Mouse (Mus musculus) hindbrain, embryonic 12.5 days (tissue): ENCODE results near the gene Ephb4. TPM values are rescaled to one million over a fixed set of nuclear protein-coding genes. Genes with fewer than 3 reads are reported as not detected.

Experiments used
- ATAC-seq: fragments of 200-750 bp; cut with Nextera tagmentation; 2 replicates; pipeline ENCODE4 v1.8.0; 2017; ENCODE audit warnings: moderate TSS enrichment; ENCODE audit not compliant: low FRiP score
- H3K27ac ChIP-seq: fragments of 300-500 bp; sonication (generic); 2 replicates; pipeline ENCODE4 v1.5.1; 2016; ENCODE audit warnings: mild to moderate bottlenecking
- H3K27me3 ChIP-seq: fragments of 300-500 bp; sonication (generic); 2 replicates; pipeline ENCODE4 v1.6.1; 2016; ENCODE audit warnings: mild to moderate bottlenecking
- H3K36me3 ChIP-seq: fragments of 300-500 bp; sonication (generic); 2 replicates; pipeline ENCODE4 v1.6.1; 2016; ENCODE audit warnings: mild to moderate bottlenecking
- H3K4me1 ChIP-seq: fragments of 300-500 bp; sonication (generic); 2 replicates; pipeline ENCODE4 v1.6.1; 2016
- H3K4me2 ChIP-seq: fragments of 300-500 bp; sonication (generic); replicated peaks from 2 replicates; pipeline ENCODE4 v1.6.1; 2016; ENCODE audit warnings: mild to moderate bottlenecking
- H3K4me3 ChIP-seq: fragments of 300-500 bp; sonication (generic); 2 replicates; pipeline ENCODE4 v1.5.1; 2016; ENCODE audit warnings: mild to moderate bottlenecking
- H3K9ac ChIP-seq: fragments of 300-500 bp; sonication (generic); 2 replicates; pipeline ENCODE4 v1.6.1; 2016; ENCODE audit warnings: mild to moderate bottlenecking, moderate library complexity
- H3K9me3 ChIP-seq: fragments of 300-500 bp; sonication (generic); replicated peaks from 2 replicates; pipeline ENCODE4 v1.6.1; 2016; ENCODE audit warnings: mild to moderate bottlenecking
- WGBS: fragments of 180-500 bp; shearing (Covaris S2); methylation state at CpG from one replicate; pipeline ENCODE4 v1.1.7; 2016; 5-methylcytosine and 5-hydroxymethylcytosine counted together
- polyA plus RNA-seq: library from polyadenylated mRNA; unstranded; fragments of >200 nt; fragmentation: Nextera tagmentation; extraction: Ambion mirVana; gene quantifications from 2 replicates; pipeline ENCODE4 v1.2.1, GENCODE M21; 2016

Gene Ephb4
- 40.9 and 45.0 TPM in 2 replicates for polyA plus RNA-seq

DNA sequence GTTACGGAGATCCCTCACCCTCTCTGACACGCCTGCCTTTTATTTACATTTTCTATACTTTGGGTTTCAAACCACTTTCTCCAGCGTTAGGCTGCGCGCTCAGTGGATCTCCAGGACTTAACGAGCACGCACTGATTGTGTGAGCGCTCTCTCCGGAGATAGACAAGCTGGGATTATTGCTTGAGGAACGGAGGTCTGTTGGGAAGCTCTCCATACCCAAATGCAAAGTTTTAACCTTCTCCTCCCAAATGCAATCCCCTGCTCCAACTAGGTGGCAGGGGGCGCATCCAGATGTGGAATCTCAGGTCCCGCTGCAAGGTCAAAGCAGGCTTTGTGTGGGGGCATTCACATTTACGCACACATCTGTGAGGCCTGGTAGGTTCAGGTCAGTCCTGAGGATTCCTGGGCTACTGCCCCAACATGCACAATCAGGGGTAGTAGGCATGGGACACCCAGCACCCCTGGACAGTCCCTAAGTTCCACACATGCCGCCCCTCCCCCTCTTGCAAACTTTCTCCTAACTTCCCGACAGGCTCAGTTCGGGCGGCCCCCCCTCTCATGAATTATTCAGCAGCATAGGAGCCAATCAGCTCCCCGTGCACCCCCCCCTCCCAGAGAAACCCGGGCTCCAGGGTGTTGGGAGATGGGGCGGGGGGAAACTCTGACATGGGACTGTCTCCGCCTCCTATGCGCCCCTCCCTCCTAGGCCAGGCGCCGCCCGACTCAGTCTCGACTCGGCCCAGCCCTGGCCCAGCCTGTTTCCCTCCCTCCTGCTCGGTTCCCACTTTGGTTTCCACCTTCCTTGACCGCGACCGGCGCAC lies at the start of gene Ephb4:
Gene Ephb4, plus strand, starts transcription at position 726 of the 821 bp plus-strand sequence.
- ATAC-seq, result peak; percentile 91
- H3K4me1 ChIP-seq, result peaks cover 49% of the 10 kb centered on the region
- H3K36me3 ChIP-seq, result peaks cover 10% of the 10 kb centered on the region
- H3K4me2 ChIP-seq, result peak within 1 kb of the TSS; percentile 85
- H3K27ac ChIP-seq, result peak within 1 kb of the TSS; percentile 80
- WGBS, result under 1% methylated on average over 31 of the region's 32 CpGs
- peaks cover 9% of the 10 kb centered on the region for H3K27me3 ChIP-seq
- H3K9ac ChIP-seq, result peak within 1 kb of the TSS; percentile 87
- H3K9me3 ChIP-seq, result no peaks in the 10 kb centered on the region
- peak within 1 kb of the TSS; percentile 75 for H3K4me3 ChIP-seq

DNA sequence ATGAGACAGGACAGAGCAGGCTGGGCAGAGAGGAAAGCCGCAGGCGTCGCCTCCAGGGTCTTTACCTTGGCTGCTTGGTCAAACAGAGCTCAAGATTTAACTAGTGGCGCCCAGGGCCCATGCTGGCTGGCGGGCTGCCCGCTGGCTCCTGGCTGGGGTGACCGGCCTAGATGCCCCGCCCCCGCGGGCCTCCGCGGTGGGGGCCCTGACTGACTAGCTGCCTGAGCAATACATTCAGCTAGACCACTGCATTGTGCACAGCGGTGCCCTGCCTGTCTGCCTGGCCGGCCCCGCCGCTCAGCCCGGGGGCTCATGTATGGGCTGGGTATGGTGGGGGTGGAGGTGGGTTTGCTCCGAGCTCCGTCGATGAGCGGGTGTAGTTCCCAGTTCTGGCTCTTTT lies 48.7 kb upstream of the Ephb4 start:
- 74% methylated on average over 21 of the region's 21 CpGs for WGBS
- no peaks in the 10 kb centered on the region for H3K27me3 ChIP-seq
- H3K27ac ChIP-seq, result no peak overlapping the region
- H3K36me3 ChIP-seq, result peaks cover 81% of the 10 kb centered on the region
- H3K9me3 ChIP-seq, result no peaks in the 10 kb centered on the region
- H3K4me3 ChIP-seq, result no peak overlapping the region
- no peak overlapping the region for H3K4me2 ChIP-seq
- H3K9ac ChIP-seq, result no peak overlapping the region
- H3K4me1 ChIP-seq, result peaks cover 19% of the 10 kb centered on the region
- ATAC-seq, result no peak

DNA sequence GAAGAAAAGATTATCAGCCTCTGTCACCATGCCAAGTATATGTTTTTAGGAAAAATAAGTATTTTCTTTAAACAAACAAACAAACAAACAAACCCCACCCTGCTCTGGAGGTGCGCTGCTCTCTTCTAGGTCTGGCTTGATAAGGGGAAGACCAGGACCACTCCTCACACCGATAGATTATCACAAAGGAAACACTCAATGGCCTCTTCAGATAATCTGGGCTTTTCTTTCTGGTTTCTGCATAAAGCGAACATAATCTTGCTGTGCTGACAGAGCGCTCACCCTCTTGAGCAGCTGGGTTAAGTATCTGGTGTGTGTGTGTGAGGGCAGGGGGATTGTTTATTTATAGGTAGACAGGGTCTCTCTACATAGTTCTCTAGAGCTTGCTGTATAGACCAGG lies 46.3 kb upstream of the Ephb4 start:
- Histone ChIP-seq H3K4me3 (no peak overlapping the region), H3K4me1 (peaks cover 27% of the 10 kb centered on the region), H3K27me3 (no peaks in the 10 kb centered on the region), H3K4me2 (no peak overlapping the region), H3K9ac (peak overlapping the region; percentile 15; the same call in 1 of the 2 replicates), H3K27ac (no peak overlapping the region), H3K9me3 (no peaks in the 10 kb centered on the region), H3K36me3 (peaks cover 59% of the 10 kb centered on the region)
- 87% methylated on average over 4 of the region's 4 CpGs for WGBS
- no peak for ATAC-seq

DNA sequence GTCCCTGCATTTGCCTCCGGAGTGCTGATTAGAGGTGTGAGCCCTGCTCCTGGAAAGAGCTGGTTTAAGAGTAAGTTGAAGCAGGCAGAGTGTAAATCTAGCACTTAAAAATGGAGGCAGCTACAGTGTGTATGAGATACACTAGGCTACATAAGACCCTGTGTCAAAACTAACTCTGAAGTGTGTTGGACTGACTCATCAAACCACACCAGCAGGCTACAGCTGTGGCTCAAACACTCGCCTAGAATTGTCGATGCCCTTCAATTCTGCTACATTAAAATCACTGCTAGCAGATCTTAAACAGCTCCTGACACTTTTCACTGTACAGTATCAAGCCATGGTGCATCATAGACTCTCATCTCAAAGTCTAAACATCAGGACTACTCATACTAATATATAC lies 45.7 kb upstream of the Ephb4 start:
- H3K4me3 ChIP-seq, result no peak overlapping the region
- 87% methylated on average over 3 of the region's 3 CpGs for WGBS
- H3K36me3 ChIP-seq, result peaks cover 59% of the 10 kb centered on the region
- H3K9ac ChIP-seq, result no peak overlapping the region
- no peak for ATAC-seq
- H3K27me3 ChIP-seq, result no peaks in the 10 kb centered on the region
- H3K4me1 ChIP-seq, result peaks cover 27% of the 10 kb centered on the region
- H3K4me2 ChIP-seq, result peak overlapping the region; percentile 72; the same call in 1 of the 2 replicates
- no peak overlapping the region for H3K27ac ChIP-seq
- H3K9me3 ChIP-seq, result no peaks in the 10 kb centered on the region

DNA sequence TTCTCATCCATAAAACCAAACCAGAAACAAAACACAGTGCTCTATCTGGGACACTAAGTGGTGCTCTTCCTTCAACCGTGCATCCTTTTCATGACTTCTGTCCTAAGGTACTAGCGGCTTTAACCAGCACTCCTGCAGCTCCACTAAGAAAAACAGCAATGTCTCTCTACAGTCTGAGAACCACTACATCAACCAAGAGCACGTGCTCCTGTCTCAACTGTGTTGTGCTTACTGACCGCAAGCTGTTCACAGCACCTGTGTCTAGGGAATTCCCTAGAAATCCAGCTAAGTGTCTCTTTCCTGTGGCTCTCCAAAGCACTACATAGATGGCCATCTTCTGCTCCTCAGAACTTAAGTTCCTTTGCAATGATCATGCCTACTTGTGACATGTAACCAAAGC lies 45.1 kb upstream of the Ephb4 start:
- Histone ChIP-seq H3K4me1 (peaks cover 27% of the 10 kb centered on the region), H3K36me3 (peaks cover 59% of the 10 kb centered on the region), H3K9me3 (no peaks in the 10 kb centered on the region), H3K9ac (peak overlapping the region; percentile 33; the same call in 1 of the 2 replicates), H3K27ac (no peak overlapping the region), H3K4me3 (peak overlapping the region; percentile 15; the same call in 1 of the 2 replicates), H3K4me2 (peak overlapping the region; percentile 72), H3K27me3 (no peaks in the 10 kb centered on the region)
- WGBS, result 43% methylated on average over 4 of the region's 4 CpGs
- no peak for ATAC-seq

DNA sequence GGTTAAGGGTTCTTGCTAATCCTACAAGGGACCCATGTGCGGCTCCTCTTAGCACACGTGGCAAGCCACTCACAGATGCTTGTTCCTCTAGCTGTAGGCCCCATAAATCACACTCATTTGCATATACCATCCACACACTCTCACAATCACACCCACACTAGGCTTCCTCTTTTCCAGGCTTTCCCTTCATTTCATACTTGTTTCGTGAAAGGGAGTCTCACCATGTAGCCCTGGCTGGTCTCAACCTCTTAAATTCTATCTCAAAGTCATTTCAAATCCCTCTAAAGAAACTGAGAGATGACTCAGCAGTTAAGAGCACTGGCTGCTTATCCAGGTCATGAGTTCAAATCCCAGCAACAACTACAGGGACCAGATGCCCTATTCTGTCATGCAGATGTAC lies 44.1 kb upstream of the Ephb4 start:
- WGBS, result 70% methylated on average over 3 of the region's 3 CpGs
- no peaks in the 10 kb centered on the region for H3K9me3 ChIP-seq
- H3K36me3 ChIP-seq, result peaks cover 59% of the 10 kb centered on the region

DNA sequence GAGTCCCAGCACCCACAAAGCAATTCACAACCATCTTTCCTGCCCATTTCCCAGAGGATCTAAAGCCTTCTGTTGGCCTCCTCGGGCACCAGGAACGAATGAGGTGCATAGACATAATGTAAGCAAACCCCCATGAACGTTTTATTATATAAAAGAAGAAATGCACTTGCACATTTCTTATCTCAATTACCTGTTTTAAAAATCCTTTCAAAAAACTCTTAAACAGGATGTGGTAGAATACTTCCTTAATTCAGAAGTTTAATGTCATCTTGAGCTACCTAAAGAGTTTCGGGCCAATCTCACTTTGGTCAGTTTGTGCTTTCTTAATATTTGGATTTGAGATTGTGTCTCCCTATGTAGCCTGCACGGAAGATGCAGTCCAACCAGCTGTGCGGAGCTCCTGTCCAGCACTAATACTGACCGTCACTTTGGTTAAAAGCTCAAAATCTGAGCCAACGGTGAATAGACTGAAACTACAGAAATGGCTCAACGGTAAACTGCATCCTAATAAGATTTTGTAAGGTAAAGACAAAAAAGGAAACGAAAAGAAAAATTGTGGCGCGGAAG lies 43.4 kb upstream of the Ephb4 start:
- no peak for ATAC-seq
- Histone ChIP-seq H3K9ac (peak overlapping the region; percentile 97), H3K4me1 (peaks cover 27% of the 10 kb centered on the region), H3K4me3 (peak overlapping the region; percentile 90), H3K36me3 (peaks cover 54% of the 10 kb centered on the region), H3K27ac (peak overlapping the region; percentile 97), H3K9me3 (no peaks in the 10 kb centered on the region), H3K27me3 (no peaks in the 10 kb centered on the region), H3K4me2 (peak overlapping the region; percentile 72)
- WGBS, result 18% methylated on average over 12 of the region's 12 CpGs

More for the DNA sequence above, 44.1 kb upstream of the Ephb4 start:
- no peaks in the 10 kb centered on the region for H3K27me3 ChIP-seq
- ATAC-seq, result no peak
- H3K4me2 ChIP-seq, result peak overlapping the region; percentile 72
- no peak overlapping the region for H3K27ac ChIP-seq
- H3K4me3 ChIP-seq, result peak overlapping the region; percentile 90
- peak overlapping the region; percentile 97; the same call in 1 of the 2 replicates for H3K9ac ChIP-seq
- peaks cover 27% of the 10 kb centered on the region for H3K4me1 ChIP-seq

DNA sequence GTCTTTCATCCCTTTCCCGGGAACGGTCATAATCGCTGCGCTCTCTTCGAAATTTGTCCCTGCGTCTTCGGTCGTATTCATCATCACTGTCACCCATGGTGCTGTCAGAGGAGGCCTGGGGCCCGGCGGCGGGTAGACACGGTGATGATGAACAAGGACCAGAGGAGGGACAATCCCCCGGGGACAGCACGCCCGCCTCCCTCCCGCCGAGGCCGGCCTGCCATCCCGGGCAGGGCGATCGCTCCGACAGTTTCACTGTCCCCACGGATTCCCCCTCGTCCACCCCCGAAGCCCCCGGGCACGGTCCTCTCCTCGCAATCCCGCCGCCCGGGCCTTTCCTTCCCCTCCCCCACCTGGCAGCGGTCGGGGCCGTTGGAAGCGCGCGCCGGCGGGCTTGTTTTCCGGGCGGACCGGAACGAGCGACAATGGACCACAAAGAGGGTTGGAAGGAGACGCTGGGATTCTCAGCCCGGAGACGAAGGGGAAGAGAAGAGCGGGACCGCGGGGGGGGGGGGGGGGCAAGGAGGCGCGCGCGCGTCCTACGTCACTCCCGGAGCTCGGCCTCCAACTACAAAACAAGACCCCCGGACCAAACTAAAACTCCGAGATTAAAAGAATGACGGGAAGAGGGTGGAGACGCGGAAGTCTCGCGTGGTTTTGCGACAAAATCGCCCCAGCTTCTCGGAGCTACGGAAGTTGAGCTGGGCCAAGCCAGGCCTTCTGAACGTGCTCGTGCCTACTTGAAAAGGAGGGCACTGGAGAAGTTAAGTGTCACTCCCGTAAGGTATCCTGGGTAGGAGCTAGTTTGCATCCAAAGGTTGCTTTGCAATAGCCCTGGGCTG lies 42.6 kb upstream of the Ephb4 start, which contains the start of gene Srrt:
Gene Srrt, minus strand, starts transcription at position 604 of the 842 bp plus-strand sequence.
- H3K36me3 ChIP-seq, result peaks cover 51% of the 10 kb centered on the region
- peak; percentile 89 for ATAC-seq

DNA sequence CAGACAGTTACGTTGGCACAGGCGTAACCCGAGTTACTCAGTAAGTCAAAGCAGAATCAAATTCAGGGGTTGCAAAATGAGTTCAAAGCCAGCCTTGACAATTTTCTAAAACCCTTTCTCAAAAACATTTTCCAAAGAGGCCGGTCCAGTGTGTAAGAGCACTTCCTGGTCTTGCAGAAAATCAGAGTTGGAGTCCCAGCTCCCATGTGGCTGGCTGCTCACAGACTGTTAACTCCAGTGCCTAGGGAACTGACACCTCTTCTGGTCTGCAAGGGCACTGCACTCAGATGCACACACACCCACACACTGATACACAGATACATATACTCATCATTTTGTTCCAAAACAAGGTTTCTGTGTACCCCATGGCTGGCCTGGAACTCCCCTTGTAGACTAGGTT lies 41.6 kb upstream of the Ephb4 start:
- ATAC-seq, result no peak
- H3K4me3 ChIP-seq, result peak overlapping the region; percentile 90
- H3K27ac ChIP-seq, result peak overlapping the region; percentile 97
- peaks cover 40% of the 10 kb centered on the region for H3K36me3 ChIP-seq
- H3K9me3 ChIP-seq, result no peaks in the 10 kb centered on the region
- 93% methylated on average over 4 of the region's 4 CpGs for WGBS
- H3K4me1 ChIP-seq, result peaks cover 39% of the 10 kb centered on the region
- H3K4me2 ChIP-seq, result peak overlapping the region; percentile 72
- no peaks in the 10 kb centered on the region for H3K27me3 ChIP-seq
- peak overlapping the region; percentile 97 for H3K9ac ChIP-seq

More for the DNA sequence above, 42.6 kb upstream of the Ephb4 start, which contains the start of gene Srrt:
- under 1% methylated on average over 62 of the region's 72 CpGs for WGBS
- Histone ChIP-seq H3K4me3 (peak within 1 kb of the TSS; percentile 90), H3K9ac (peak within 1 kb of the TSS; percentile 97), H3K27ac (peak within 1 kb of the TSS; percentile 97), H3K9me3 (no peaks in the 10 kb centered on the region), H3K4me2 (peak within 1 kb of the TSS; percentile 72), H3K4me1 (peaks cover 28% of the 10 kb centered on the region), H3K27me3 (no peaks in the 10 kb centered on the region)

DNA sequence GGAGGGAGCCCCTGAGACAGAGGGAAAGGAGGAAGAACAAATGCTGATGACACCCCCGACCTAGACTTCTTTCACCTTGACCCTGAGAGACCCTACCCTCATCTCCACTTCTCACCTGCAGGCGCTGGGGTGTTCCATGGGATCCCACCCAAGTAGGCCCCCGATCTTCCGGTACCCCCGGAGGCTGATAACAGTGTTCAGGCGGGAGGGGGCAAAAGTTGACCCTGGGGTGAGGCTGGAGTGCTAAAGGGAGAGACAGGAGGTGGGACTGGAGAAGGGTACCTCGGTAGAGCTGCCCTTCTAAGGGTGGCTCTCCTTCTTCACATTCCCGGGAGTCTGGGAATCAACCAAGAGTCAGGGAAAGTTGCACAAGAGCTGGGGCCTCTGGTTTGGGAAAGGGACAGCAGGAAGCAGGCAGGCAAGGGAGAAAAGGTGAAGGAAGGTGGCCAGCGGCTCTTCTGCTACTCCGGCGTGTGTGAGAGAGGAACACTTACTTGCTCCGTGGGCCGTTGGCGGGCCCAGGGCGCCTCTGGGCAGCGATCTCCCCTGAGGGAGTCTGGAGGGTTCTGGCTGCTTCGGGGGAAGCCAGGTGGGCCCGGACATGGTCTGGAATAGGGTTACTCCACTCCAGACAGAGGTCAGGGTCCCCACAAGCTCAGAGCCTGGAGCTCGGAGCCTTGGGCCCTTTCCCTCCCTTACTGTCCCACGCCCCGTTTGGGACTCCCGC lies 36.3 kb upstream of the Ephb4 start:
- Histone ChIP-seq H3K9ac (peak overlapping the region; percentile 73), H3K4me1 (peaks cover 34% of the 10 kb centered on the region), H3K4me2 (peak overlapping the region; percentile 68), H3K4me3 (peak overlapping the region; percentile 46), H3K9me3 (no peaks in the 10 kb centered on the region), H3K36me3 (peaks cover 42% of the 10 kb centered on the region), H3K27ac (peak overlapping the region; percentile 72), H3K27me3 (peaks cover 9% of the 10 kb centered on the region)
- peak; percentile 49 for ATAC-seq
- 2% methylated on average over 22 of the region's 22 CpGs for WGBS
